Comparison of ENCODE assay signal across 8 mouse cellular contexts in genomic region chr11:31617236-31617635, GRCm38 (mm10). TPM values are rescaled to one million over a fixed set of nuclear protein-coding genes. Genes with fewer than 3 reads are reported as not detected.
DNase-seq lines count a peak whose midpoint lies in the region; ATAC-seq and TF ChIP-seq lines count a peak whose summit lies in the region.

No protein-coding gene starts in this region.

- H3K4me2 ChIP-seq in heart, embryonic 15.5 days: no peak overlapping the region
- no peak overlapping the region for H3K4me2 ChIP-seq in forebrain, embryonic 16.5 days (ENCODE audit: low read length)

- DNase-seq in 416B (ENCODE audit: low read depth): peak; percentile 38
- peak; percentile 91 for DNase-seq in adrenal gland, adult 2 months
- DNase-seq in lung, postnatal 25 days (ENCODE audit: low spot score): peak; percentile 92
- no peak for DNase-seq in cerebellum, adult 18-20 months
- no peak for DNase-seq in layer of hippocampus, adult 9-11 months
- DNase-seq in thymus, adult 2 months: no peak

- TF ChIP-seq CTCF in thymus, adult 2 months (IDR thresholded peaks at IDR 0.05; ENCODE audit: borderline replicate concordance, control insufficient read depth, extremely low read depth, insufficient read depth, low read length, poor library complexity): no peak

- H3K9me3 ChIP-seq in heart, embryonic 15.5 days (replicated peaks): no peaks in the 10 kb centered on the region
- H3K9me3 ChIP-seq in forebrain, embryonic 16.5 days (ENCODE audit: control insufficient read depth, low read length): no peaks in the 10 kb centered on the region

- H3K4me3 ChIP-seq in heart, embryonic 15.5 days: no peak overlapping the region
- H3K4me3 ChIP-seq in forebrain, embryonic 16.5 days (replicated peaks; ENCODE audit: low read length): no peak overlapping the region
- no peak overlapping the region for H3K4me3 ChIP-seq in thymus, adult 2 months (ENCODE audit: control insufficient read depth, insufficient read depth, low read length)

- peaks cover 26% of the 10 kb centered on the region for H3K4me1 ChIP-seq in heart, embryonic 15.5 days (replicated peaks)
- no peaks in the 10 kb centered on the region for H3K4me1 ChIP-seq in forebrain, embryonic 16.5 days (replicated peaks; ENCODE audit: control insufficient read depth, insufficient read depth, low read length)
- H3K4me1 ChIP-seq in thymus, adult 2 months (replicated peaks; ENCODE audit: control insufficient read depth, insufficient read depth, low read length): no peaks in the 10 kb centered on the region

- H3K27me3 ChIP-seq in heart, embryonic 15.5 days: no peaks in the 10 kb centered on the region
- H3K27me3 ChIP-seq in forebrain, embryonic 16.5 days (replicated peaks; ENCODE audit: control insufficient read depth, insufficient read depth, low read length): no peaks in the 10 kb centered on the region
- no peaks in the 10 kb centered on the region for H3K27me3 ChIP-seq in thymus, adult 2 months (ENCODE audit: control insufficient read depth, insufficient read depth, low read length)

- H3K27ac ChIP-seq in heart, embryonic 15.5 days: peak overlapping the region; percentile 4; the same call in 1 of the 2 replicates
- H3K27ac ChIP-seq in forebrain, embryonic 16.5 days (ENCODE audit: low read length): no peak overlapping the region
- H3K27ac ChIP-seq in thymus, adult 2 months (ENCODE audit: control insufficient read depth, insufficient read depth, low read length): no peak overlapping the region

- no peak for TF ChIP-seq POLR2A in thymus, adult 2 months (IDR thresholded peaks at IDR 0.05; ENCODE audit: control insufficient read depth, extremely low read depth, insufficient read depth, low read length, poor library complexity)

- ATAC-seq in heart, embryonic 15.5 days (replicated peaks; ENCODE audit: insufficient number of reproducible peaks, insufficient read depth, low FRiP score, low read depth): peak; percentile 84
- no peak for ATAC-seq in forebrain, embryonic 16.5 days

- H3K36me3 ChIP-seq in heart, embryonic 15.5 days: no peaks in the 10 kb centered on the region
- no peaks in the 10 kb centered on the region for H3K36me3 ChIP-seq in forebrain, embryonic 16.5 days (ENCODE audit: control insufficient read depth, insufficient read depth)
- H3K36me3 ChIP-seq in thymus, adult 2 months (ENCODE audit: control insufficient read depth, insufficient read depth, low read length): no peaks in the 10 kb centered on the region

- H3K9ac ChIP-seq in heart, embryonic 15.5 days: no peak overlapping the region
- H3K9ac ChIP-seq in forebrain, embryonic 16.5 days (replicated peaks; ENCODE audit: low read depth, low read length): no peak overlapping the region

- 25% methylated on average over 3 of the region's 3 CpGs for WGBS in heart, embryonic 15.5 days
- WGBS in forebrain, embryonic 16.5 days: 49% methylated on average over 3 of the region's 3 CpGs
- WGBS in thymus, adult 2 months: 52% methylated on average over 3 of the region's 3 CpGs

RNA-seq across cellular contexts. Expression of gene Bod1, which starts 54.4 kb away (rescaled TPM):
- 10 to 100 TPM; 53.6 to 63.5 TPM for total RNA-seq in adrenal gland, adult 2 months (2021)
- polyA plus RNA-seq in adrenal gland, adult 2 months (2012; rRNA removed): 29.4 and 125 TPM in 2 replicates
- 65.0 and 74.7 TPM in 2 replicates for polyA plus RNA-seq in heart, embryonic 15.5 days (2015; fragmentation: Nextera tagmentation; extraction: Ambion mirVana)
- polyA plus RNA-seq in forebrain, embryonic 16.5 days (2015; fragmentation: Nextera tagmentation; extraction: Ambion mirVana): 141 and 143 TPM in 2 replicates
- 39.3 and 40.3 TPM in 2 replicates for polyA plus RNA-seq in thymus, adult 2 months (2012; rRNA removed)

Comparison
In these comparisons a context has a peak if more than half of its experiments do, and no peak if none do; other contexts are left out.
1. DNase-seq: peak in 416B (single experiment), adrenal gland, adult 2 months (single experiment) and lung, postnatal 25 days (single experiment); none in cerebellum, adult 18-20 months (0 of 2), layer of hippocampus, adult 9-11 months (single experiment) and thymus, adult 2 months (single experiment).